Mouse (Mus musculus) c-Kit-negative CD71-positive TER-119-positive erythroid progenitor cells, embryonic 14.5 days (primary cell): ENCODE results near the gene Gm12166.
A peak's percentile ranks its signal among the peaks of the same experiment; 100 is the strongest.
"Not testable (repeated sequence)": the region's sequence is repeated elsewhere in the genome, so short reads cannot be mapped to it uniquely, and the experiment has no call there.

Source experiments
- DNase-seq: peaks from one replicate; pipeline ENCODE4 v3.0.0-alpha.2; 2013; ENCODE audit warnings: low read depth, low spot score

Gene Gm12166

DNA sequence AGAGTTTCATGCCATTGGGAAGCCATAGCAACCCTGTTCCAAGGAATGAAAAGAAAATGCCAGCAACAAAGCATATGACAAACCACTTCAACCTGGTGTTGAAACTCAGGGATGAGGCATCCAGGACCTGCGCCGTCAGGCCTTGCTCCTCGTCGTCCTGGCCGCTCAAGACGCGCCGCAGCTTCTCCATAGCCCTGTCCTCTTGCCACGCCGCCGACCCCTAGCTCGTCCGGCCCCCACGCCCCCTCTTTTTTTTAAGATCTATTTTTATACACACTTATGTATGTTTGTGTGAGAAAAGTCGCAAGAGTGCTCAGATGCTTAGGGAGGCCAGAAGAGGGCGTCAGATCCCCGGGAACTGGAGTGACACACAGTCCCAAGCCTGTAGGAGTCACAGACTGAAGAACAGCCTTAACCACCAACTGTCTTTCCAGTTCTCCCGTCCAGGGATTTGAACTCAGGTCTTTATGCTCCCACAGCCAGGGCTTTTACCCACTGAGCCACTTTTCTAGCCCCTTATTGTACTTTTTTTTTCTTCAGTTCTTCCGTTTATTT lies at the start of gene Gm12166:
Gm12166 (minus strand) TSS at position 217 of the 555 bp plus-strand sequence.
- DNase-seq, result not testable (repeated sequence)

DNA sequence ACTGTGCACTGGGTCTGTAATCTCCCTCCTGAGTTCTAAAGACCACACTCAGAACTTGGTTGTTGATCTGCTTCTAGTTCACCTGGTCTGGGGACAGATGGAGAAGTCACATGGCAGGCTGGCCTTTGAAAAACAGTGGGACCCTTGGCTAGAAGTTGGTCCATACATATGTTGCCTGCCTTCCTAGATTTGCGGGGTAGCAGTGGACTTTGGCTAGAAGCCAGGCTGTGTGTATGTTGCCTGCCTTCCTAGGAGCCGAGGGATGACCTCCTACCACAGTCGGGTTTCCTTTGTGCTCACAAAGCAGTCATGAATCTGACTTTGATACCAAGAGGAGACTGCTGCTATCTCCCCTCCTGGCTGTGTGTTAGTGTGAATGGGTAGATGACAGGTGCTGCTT lies 44.9 kb upstream of the Gm12166 start:
- DNase-seq, result no peak

DNA sequence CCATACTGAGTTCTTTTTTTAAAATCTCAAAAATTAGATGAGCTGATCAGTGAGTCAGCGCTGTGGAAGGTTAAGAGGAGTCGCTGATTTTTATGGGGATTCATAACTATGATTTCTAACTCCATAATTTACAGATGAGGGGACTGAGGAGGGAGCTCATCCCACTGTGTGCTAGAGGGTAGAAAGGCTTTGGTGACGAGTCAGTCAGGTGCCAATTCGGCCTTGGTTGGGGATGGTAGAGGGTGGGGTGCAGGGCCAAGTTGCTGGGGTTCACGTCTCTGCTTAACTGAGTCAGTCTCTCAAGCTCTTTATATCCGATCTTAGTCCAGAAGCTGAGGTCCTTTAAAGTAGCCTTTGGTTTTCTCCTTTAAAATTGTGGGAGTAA lies 44.1 kb upstream of the Gm12166 start:
- DNase-seq, result no peak

- DNase-seq, result no peak
These were observed 43.5 kb upstream of the Gm12166 start for GRCm38 (mm10) chr11:46095477-46096264.

GRCm38 (mm10) chr11:46092121-46092520 lies 40.0 kb upstream of the Gm12166 start:
- DNase-seq, result no peak

- no peak for DNase-seq
These were observed 39.0 kb upstream of the Gm12166 start for GRCm38 (mm10) chr11:46090951-46091667.

DNA sequence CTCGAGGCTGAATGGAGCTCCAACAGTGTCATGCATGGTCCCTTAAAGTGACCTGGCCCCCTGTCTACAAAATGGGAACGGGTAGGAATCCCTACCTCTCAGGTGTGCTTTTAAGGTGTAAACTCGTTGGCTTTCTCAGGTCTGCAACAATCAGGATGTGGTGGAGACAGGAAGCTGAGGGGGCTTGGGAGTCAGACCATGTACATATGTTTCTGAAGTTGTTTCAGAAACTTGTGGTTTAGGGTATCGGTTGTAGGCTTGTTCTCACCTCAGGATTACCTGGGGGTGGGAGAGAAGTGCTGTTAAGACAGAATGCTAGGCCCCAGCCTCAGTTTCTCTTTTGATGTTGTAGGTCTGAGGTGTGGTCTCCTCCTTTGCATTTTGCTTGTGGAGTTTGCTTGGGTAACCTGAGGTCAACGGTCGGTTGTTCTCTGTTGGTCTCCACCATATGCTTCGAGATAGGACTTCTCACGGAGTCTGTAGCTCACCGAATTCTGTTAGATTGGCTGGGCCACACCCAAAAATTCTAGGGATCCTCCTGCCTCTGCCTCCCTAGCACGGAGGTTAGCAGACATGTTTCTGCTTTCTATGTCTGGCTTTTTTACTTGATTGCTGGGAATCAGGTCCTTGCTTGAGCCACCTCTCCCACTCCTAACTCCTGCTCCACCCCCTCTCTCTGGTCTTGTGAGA lies 38.1 kb upstream of the Gm12166 start:
- peak; percentile 40 for DNase-seq

DNA sequence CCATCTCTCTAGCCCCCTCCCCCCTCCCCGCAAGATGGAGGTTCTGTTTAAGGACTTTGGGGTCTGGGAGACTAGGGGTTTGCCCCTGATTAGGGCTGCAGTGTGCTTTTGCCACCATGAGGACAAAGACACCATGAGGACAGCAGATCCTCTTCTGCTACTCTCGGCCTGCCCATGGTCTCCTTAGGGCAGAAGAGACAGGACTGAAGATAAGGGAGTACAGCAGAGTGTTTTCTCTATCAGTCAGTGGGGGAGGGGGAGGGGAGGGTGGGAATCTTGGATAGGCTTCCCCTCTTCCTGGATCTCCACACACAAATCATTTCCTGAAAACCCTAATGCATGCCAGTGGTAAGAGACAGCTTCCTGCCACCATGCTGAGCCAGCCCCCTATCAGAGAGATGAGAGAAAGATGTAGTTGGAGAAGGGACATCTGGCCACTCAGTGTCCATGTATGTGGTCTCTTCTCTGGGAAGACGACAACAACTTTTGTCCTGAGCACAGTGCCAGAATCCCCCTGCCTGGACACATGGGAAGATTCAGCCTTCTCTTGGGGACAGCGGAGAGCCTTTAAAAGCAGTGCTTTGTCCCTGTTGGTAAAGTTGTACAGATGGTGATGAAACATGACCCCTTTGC lies 37.1 kb upstream of the Gm12166 start:
- no peak for DNase-seq

DNA sequence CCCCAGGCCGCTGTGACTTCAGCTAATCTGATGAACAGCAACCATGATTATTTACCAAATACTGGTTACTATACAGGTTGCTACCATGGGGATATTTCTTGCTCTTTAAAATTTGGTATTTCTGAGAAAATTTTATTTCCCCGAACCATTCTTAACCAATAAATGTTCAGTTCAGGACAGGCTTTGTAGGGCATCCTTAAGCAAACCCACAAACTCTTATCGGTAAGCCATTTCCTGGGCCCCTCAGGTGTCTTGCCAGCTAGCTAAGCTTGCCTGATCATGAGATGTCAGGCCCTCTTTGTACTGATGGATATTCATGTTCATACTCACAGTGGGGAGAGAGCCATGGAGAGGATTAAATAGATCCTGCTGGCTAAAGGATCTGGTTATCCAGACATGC lies 34.3 kb upstream of the Gm12166 start:
- DNase-seq, result no peak

DNA sequence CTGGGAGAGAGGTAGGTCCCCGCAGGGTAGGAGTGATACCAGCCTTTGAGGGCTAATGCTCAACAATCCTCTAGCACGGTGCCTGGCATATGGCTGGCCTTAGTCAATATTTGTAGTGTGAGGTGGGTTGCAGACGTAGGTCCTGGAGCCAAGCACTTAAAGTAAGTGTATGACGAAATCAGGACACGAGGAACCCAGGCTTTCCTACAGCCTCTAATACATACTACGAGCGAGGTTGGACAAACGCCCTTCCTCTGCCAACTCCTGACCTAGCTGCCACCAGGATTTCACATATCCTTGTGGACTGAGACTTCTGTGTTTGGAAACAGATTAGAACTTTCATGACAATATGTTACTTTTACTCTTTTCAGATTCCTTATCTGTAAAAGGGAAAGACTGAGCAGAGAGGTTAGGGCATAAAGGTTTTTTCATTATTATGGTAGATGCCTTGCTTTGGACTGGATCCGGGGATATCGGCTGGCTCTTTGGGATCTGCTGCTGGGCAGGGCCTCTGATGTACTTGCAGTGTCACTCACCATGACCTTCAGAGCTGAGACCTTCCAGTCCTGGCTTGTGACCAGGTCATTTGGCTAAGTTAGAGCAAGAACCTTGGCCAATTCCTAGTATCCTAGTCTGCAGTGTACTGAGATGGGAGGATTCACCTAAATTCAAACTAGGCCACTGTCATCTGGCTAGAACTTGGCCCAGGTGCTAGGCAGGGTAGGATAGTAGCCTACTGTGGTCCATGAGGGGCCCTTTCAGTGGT lies 33.5 kb upstream of the Gm12166 start:
- DNase-seq, result no peak

- no peak for DNase-seq
These were observed 32.4 kb upstream of the Gm12166 start for GRCm38 (mm10) chr11:46084568-46084967.

DNA sequence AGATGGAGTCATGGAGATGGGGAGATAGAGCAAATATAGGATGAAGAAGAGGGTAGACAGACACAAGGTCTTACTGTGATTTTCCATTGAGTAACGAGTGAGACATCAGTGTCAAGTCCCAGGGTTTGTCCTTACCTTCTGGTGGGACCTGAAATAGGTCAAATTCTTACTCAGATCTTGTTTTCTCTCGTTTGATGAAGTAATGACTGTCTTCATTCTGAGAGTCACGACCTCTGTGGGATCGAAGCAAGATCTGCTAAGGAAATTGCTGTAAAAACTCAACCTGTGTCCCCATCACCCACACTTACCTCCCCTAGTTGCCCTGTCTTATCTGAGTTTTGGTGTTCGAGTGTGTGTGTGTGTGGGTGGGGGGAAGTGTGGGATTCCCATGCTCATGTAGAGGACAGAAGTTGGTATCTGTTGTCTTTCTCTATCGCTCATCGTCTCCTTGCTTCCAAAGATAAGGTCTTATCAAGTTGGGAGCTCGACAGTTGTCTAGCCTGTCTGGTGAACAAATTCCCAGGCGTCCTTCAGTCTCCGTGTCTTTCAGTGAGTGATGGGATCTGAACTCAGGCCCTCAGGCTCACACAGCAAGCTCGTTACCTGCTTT lies 31.8 kb upstream of the Gm12166 start:
- DNase-seq, result no peak

DNA sequence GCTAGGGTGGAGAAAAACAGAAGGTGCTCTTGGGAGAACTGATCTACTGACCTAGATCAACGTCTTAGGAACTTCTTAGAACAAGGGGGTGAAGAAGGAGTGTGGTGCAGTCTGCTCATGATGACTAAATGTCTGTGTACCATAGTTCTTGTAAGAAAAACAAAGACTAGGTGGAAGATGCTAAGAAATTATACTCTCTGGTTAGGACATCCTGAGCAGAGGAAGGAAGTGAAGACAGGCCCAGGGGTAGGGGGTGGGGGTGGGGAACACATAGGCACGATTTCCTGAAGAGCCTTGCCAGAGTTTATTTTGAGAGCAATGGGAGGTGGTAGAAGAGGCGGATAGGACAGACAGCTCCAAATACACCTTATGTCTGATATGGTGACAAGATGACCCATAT lies 31.3 kb upstream of the Gm12166 start:
- DNase-seq, result no peak

DNA sequence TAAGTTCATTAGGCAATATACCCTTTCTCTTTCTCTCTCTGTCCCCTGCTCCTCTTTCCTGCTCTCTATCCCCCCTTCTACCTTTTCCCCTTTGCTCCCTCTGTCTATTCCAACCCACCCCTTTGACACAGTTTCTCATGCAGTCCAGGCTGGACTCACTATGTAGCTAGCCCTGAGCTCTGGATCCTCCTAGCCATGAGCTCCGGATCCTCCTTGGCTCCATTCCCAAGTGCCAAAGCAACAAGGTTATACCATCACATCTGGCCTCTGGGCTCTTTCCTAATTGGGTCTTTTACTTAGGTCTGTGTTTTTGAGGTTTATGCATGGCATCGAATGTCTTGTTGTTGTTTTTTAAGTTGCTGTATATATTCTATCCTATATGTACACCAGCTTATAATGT lies 29.0 kb upstream of the Gm12166 start:
- DNase-seq, result no peak

GRCm38 (mm10) chr11:46077732-46078375 lies 25.7 kb upstream of the Gm12166 start:
- DNase-seq, result peak; percentile 74

DNA sequence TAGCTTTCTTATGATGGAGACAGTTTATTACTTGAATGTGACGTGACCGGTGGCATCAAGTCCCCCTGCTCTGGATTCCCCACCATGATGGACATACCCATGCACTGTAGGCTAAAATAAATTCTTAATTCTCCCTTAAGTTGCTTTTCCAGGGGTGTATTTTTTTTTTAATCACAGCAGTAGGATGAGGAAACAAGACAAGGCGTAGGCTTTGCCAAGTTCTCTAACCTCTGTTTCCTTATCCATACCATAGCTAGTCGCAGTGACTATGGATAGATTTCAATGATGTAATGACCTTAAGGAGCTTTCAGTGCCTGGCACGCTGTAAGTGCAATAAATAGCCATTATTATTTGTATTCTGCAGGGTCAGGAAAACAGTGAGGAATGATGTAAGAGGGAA lies 25.2 kb upstream of the Gm12166 start:
- DNase-seq, result no peak

- no peak for DNase-seq
These were observed 24.5 kb upstream of the Gm12166 start for GRCm38 (mm10) chr11:46076442-46077158.

DNA sequence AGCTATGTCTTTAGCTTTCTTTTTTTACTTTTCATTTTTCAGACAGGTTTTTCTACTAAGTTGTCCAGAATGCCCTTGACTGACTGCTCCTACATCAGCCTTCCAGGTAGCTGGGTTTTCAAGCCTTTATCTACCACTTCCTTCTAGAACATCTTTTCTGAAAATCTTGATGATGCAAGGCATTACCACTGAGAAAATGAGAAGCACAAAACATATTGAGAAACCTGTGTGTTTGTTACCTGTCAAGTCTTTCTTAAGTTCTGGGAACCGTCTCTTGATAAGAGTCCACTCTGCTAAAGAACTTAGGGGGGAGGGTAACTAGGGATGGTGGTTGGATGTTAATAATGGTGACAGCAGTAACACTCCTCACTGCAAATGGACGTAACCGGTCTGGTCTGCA lies 23.4 kb upstream of the Gm12166 start:
- DNase-seq, result no peak
